Mouse (Mus musculus) megakaryocyte progenitor cell, adult 5-6 weeks (primary cell): ENCODE data around the gene Itgae. TPM values are rescaled to one million over a fixed set of nuclear protein-coding genes. Genes with fewer than 3 reads are reported as not detected.

Experiments used
- ATAC-seq: replicated peaks from 2 replicates; pipeline ENCODE4 v1.8.0; 2016; ENCODE audit warnings: mild to moderate bottlenecking, moderate TSS enrichment, inconsistent platforms; ENCODE audit not compliant: poor library complexity
- total RNA-seq, 2 experiments: library from RNA; stranded (forward) in 1 of 2; stranded (reverse) in 1 of 2; fragments of 157-497, 149-512 nt in 1 of 2; fragments of 200-1000 nt in 1 of 2; gene quantifications; 2 replicates each; pipeline versions ENCODE4 v1.2.3 to v1.2.4; 2015 to 2017

Gene Itgae
- total RNA-seq, 2 experiments from 2014 or later, result 0.07 TPM; not detected in 1

DNA sequence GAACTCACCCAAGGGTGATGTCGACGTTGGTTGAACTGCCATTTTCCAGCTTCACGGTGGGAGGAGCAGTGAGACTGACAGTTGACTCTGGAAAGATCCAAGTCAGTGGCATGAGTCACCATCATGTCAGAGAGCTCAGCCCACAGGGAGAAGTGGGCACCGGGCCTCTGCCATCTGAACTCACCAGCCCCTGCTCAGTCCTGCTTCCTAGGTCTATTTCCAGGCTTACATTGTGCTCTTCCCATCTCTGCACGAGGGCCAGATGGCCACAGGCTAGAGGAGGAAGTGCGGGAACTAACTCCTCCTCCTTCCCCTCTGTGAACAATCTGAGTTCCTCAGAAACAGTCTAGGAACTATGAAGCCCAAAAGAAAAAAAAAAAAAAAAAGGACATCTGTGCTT lies 102.7 kb downstream of the Itgae start:
- ATAC-seq, result peak; percentile 86

DNA sequence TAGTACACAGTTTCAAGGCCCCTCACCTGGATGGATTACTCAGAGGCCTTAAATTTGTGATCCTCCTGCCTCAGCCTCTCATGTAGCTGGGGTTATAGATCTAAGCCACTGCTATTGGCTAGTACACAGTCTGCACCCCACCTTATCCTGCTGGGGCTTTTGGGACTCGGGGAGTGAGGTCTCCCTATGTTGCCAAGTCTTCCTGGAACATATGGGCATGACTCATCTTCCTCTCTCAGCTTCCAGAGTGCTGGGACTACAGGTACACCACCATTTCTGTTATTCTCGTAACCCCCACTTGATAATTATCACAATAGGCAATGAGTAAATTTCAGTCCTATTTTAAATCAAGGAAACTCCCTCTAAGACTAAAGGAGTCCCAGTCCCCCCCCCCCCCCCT lies 104.1 kb downstream of the Itgae start:
- no peak for ATAC-seq

Other genes with a start within 250 kb of the Itgae start
- 52.1 and 63.7 TPM in 2 replicates for gene Atp2a3, start 129.4 kb upstream of the Itgae start, total RNA-seq (2015)
- gene Atp2a3, start 129.4 kb upstream of the Itgae start, total RNA-seq (2017), result 74.9 and 82.5 TPM in 2 replicates
- 6.8 and 9.3 TPM in 2 replicates for gene P2rx1, start 91.5 kb upstream of the Itgae start, total RNA-seq (2015)
- 3.8 and 5.2 TPM in 2 replicates for gene P2rx1, start 91.5 kb upstream of the Itgae start, total RNA-seq (2017)
- 0.35 and 0.59 TPM in 2 replicates for gene Camkk1, start 71.6 kb upstream of the Itgae start, total RNA-seq (2015)
- gene Camkk1, start 71.6 kb upstream of the Itgae start, total RNA-seq (2017), result 1.2 and 1.4 TPM in 2 replicates
- 9.6 and 10.2 TPM in 2 replicates for gene Ncbp3, start 42.8 kb upstream of the Itgae start, total RNA-seq (2015)
- 12.7 and 15.1 TPM in 2 replicates for gene Ncbp3, start 42.8 kb upstream of the Itgae start, total RNA-seq (2017)
- 17.2 and 19.0 TPM in 2 replicates for gene Haspin, start 47.7 kb downstream of the Itgae start, total RNA-seq (2015)
- 17.7 and 24.1 TPM in 2 replicates for gene Haspin, start 47.7 kb downstream of the Itgae start, total RNA-seq (2017)
- not detected in 2 replicates for gene P2rx5, start 69.8 kb downstream of the Itgae start, total RNA-seq (2015)
- gene P2rx5, start 69.8 kb downstream of the Itgae start, total RNA-seq (2017), result not detected in 2 replicates
- gene Emc6, start 86.5 kb downstream of the Itgae start, total RNA-seq (2015), result 78.9 and 81.7 TPM in 2 replicates
- gene Emc6, start 86.5 kb downstream of the Itgae start, total RNA-seq (2017), result 54.2 and 60.2 TPM in 2 replicates
- gene Tax1bp3, start 86.5 kb downstream of the Itgae start, total RNA-seq (2015), result 6.7 and 10.0 TPM in 2 replicates
- 4.9 and 7.2 TPM in 2 replicates for gene Tax1bp3, start 86.5 kb downstream of the Itgae start, total RNA-seq (2017)
- 14.4 and 16.3 TPM in 2 replicates for gene Ctns, start 108.5 kb downstream of the Itgae start, total RNA-seq (2015)
- 13.5 and 15.8 TPM in 2 replicates for gene Ctns, start 108.5 kb downstream of the Itgae start, total RNA-seq (2017)
- gene Shpk, start 108.9 kb downstream of the Itgae start, total RNA-seq (2015), result 1.7 and 1.8 TPM in 2 replicates
- gene Shpk, start 108.9 kb downstream of the Itgae start, total RNA-seq (2017), result 2.2 and 3.4 TPM in 2 replicates
- not detected in 2 replicates for gene Trpv1, start 143.7 kb downstream of the Itgae start, total RNA-seq (2015)
- not detected in 2 replicates for gene Trpv1, start 143.7 kb downstream of the Itgae start, total RNA-seq (2017)
- not detected in 2 replicates for gene Trpv3, start 176.8 kb downstream of the Itgae start, total RNA-seq (2015)
- not detected in 2 replicates for gene Trpv3, start 176.8 kb downstream of the Itgae start, total RNA-seq (2017)
- not detected in 2 replicates for gene Aspa, start 239.0 kb downstream of the Itgae start, total RNA-seq (2015)
- gene Aspa, start 239.0 kb downstream of the Itgae start, total RNA-seq (2017), result 1.9 TPM in 1 of 2 replicates, not detected in the other
- not detected in 2 replicates for gene Gm49340, start 239.2 kb downstream of the Itgae start, total RNA-seq (2015)
- not detected in 2 replicates for gene Gm49340, start 239.2 kb downstream of the Itgae start, total RNA-seq (2017)
- not detected in 2 replicates for gene Spata22, start 239.2 kb downstream of the Itgae start, total RNA-seq (2015)
- not detected in 2 replicates for gene Spata22, start 239.2 kb downstream of the Itgae start, total RNA-seq (2017)